Mouse (Mus musculus): ENCODE measurements around the gene Mepce.

GRCm38 (mm10) chr5:137776408-137776918 lies 11.0 kb downstream of the Mepce start:
- no peak for TF ChIP-seq CTCF (IDR thresholded peaks at IDR 0.05; ENCODE audit: control insufficient read depth, insufficient read depth, low read length)
- TF ChIP-seq POLR2A (IDR thresholded peaks at IDR 0.05; ENCODE audit: borderline replicate concordance, control insufficient read depth, low read depth, low read length) = no peak

Data from bone marrow, adult 2 months (tissue).